Mouse (Mus musculus) lung, adult 2 months (tissue): ENCODE measurements around the gene Upk3bl.

Source experiments
- CTCF ChIP-seq: fragments of 200-500 bp; IDR thresholded peaks from 2 replicates; pipeline ENCODE4 v1.5.1; 2011; ENCODE audit warnings: mild to moderate bottlenecking, low read length, control low read depth; ENCODE audit not compliant: insufficient read depth
- POLR2A ChIP-seq: fragments of 200-500 bp; IDR thresholded peaks from 2 replicates; pipeline ENCODE4 v1.6.1; 2011; ENCODE audit warnings: low read depth, mild to moderate bottlenecking, control low read depth, low read length, borderline replicate concordance; ENCODE audit errors: extremely low read depth

- TF ChIP-seq CTCF (no peak), POLR2A (no peak)
These were observed 13.0 kb upstream of the Upk3bl start for GRCm38 (mm10) chr5:136041260-136041659.
